Mouse (Mus musculus) c-Kit-negative CD71-positive TER-119-positive erythroid progenitor cells, embryonic 14.5 days (primary cell): ENCODE data around the gene Rbfox3.

Experiments used
- DNase-seq: peaks from one replicate; pipeline ENCODE4 v3.0.0-alpha.2; 2013; ENCODE audit warnings: low read depth, low spot score

The Rbfox3 gene

DNA sequence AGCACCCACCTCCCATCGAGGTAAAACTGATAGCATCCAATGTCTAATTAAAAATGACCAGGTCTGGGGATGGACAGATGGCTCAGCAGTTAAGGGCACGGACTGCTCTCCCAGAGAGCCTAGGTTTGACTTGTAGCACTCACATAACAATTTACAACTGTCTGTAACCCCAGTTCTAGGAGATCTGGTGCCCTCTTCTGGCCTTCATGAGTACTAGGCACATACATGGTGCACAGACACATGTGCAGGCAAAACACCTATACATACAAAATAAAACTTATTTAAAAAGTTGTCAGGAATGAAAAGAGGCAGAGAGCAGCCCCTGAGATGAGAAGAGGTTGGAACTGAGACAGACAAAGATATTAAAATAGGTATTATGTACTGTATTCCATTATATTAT, 305.8 kb downstream of the Rbfox3 start:
- no peak for DNase-seq

DNA sequence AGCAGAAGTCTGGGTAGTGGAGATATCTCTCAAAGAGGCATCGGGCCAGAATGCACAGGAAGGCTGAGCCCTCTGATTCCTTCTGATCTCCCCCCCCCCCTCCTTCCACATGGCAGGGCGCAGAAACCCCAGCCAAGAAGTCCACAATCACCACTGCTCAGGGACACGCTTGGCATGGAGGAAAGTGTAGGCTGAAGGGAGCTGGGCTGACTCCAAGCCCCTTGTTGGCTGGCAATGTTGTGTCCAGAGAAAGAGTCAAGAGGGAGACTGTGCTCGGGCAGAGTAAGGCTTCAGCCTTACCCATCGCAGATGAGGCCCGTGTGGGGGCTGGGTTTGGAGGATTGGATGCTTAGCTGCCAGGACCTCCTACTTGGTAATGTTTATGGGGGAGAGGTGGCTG, 307.2 kb downstream of the Rbfox3 start:
- no peak for DNase-seq

DNA sequence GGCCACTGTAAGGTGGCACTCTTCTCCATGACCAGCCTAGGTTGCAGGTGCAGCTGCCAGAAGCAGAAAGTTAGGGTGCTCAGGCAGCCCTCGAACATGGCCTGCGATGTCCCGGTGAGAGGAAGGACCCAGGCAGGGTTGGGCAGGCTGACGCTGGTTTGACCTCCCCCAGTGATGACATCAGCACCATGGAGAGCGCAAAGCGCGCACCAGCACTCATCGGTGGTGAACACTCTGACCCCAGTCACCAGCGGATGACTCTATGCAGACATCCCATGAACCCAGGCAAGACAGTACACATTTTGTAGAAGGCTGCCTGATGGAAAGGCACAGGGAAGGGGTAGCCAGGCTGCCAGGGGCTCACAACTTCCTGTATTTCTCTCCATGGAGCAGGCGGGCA, 308.3 kb downstream of the Rbfox3 start:
- DNase-seq, result no peak

DNA sequence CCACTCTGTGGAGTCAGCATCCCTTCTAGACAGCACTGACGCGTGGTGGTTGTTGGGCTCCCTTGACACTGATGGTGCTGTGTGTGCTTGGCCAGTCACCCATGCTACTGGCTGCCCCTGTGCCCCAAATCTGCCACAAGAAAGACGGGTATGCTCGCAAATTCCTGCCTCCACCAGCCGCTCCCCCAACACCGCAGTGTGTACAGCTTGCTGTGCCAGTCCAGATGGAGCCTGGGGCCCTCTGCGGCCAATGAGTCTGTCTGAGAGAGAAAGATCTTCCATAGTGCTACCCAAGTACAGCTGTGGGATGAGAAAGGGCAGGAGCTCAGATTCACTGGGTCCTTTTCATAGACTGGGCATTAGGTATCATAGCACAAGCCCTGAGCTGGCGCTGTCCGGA, 309.9 kb downstream of the Rbfox3 start:
- DNase-seq, result no peak

DNA sequence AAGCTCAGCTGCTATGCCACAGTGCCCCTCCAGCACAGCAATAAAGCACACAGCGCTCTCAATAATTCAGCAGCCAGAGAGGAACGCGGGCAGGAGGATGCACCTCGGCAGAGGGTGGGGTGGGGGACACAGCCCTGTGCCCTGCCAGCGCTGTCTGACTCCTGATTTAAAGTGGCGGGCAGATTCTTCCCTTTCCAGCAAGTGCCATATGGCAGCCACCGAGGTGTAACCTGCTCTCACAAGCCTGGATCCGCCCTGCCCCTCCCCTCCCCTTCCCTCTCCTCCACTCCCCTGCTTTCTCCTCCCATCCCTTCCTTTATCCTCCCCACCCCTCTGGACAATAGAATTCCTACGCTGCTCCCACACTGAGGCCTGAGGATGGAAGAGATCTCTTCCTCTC, 311.2 kb downstream of the Rbfox3 start:
- DNase-seq, result no peak

DNA sequence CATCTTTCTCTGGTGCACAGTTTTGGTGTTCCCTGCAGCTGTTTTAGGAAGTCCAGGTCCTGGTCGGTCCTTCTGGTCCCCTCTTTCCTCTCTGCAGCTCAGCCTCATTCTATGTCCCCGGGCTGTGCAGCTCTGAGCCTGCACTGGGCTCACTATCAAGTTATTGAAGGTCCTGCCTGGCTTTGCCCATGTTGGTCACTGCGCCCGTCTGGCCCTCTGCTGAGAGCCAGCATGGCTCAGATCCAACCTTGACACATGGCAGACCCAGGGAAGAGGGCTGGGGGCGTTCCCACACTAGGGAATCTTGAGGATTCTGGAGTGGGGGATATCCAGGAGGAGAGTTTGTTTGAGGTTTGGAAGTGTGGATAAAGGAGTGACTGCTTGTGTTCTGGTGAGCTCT, 312.7 kb downstream of the Rbfox3 start:
- no peak for DNase-seq

DNA sequence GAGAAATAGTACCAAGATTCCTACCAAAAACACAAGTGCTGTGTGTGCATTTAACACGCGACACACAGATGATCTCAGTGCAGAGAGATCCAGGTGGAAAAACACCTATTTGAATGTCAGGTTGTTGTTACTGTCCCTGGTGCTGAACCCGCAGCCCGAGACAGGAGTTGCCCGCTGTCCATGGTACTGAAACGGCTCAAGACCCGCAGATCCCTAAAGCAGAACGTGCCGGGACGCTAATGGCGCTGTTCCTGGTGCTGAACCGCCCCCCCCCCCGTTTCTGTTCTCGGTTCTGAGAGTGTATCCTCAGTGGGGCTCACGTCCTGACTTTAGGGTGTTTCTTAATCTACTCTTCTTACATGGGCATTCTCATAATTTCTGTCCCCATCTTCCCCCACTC, 326.6 kb downstream of the Rbfox3 start:
- DNase-seq, result no peak

DNA sequence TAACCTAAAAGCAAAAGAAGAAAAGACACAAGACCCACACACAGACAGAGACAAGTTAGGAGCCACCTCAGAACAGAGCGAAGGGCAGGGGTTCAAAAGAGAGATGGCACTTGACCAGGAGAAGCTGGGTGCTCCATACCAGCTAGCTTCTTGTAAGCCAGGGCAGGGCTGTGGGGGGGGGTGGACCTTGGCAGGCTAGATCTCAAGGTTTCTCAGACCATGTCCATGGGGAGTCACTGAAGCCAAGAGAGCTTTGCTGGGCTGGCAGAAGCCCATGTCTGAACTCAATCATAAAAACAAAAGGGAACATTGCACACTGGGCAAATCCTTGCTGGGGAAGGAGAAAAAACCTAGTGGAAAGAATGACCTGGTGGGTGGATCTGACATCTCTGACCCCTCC, 327.4 kb downstream of the Rbfox3 start:
- DNase-seq, result no peak

DNA sequence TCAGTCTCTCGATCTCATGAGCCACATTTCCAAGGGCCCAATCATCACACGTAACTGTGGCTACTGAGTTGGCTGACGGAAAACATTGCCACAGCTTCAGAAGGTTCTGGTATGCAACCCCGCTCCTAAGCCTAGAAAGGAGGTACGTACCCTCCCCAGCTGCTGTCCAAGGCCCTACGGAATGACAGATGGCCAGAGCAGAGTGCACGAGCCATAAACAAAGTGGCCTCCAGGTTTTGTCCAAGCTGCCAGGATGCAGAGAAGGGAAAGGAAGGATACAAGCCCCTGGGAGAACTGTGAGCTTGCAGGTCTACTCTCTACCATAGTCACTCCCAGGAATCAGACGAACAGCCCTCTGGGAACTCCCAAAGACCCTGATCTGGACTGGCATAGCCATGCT, 327.8 kb downstream of the Rbfox3 start:
- DNase-seq, result no peak

DNA sequence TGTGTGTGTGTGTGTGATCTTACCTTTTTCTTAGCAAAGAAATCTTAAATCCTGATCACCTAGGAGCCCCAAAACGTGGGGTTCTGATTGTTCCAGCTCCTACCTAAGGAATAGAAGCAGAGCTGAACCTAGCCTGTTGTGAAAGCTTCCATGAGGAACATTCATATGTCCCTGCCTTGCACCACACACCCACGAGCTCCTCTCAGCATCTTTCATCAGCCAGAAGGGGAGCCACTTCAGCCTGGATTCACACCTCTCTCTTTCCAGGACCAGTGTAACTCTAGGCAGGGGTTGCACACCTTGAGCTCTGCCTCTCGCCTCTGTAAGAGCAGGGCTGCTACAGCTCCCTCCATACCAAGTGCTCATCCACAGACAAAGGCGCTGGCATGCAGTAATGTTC, 330.4 kb downstream of the Rbfox3 start:
- no peak for DNase-seq

DNA sequence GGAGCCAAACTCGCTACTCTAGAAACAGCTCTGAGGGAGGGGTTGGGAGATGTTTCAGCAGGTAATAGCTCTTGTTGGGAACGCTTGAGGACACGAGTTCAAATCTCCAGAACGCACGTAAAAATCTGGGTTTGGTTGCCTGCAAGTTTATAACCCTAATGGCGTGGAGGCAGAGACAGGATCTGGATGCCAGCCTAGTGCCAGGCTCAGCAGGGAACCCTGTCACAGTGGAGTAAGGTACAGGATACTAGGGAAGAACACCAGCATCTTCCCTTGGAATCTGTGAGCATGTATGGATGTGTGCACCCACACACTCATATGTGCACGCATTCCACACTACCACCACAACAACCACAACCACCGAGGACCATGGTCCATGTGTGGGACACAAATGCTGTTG, 331.8 kb downstream of the Rbfox3 start:
- DNase-seq, result no peak

DNA sequence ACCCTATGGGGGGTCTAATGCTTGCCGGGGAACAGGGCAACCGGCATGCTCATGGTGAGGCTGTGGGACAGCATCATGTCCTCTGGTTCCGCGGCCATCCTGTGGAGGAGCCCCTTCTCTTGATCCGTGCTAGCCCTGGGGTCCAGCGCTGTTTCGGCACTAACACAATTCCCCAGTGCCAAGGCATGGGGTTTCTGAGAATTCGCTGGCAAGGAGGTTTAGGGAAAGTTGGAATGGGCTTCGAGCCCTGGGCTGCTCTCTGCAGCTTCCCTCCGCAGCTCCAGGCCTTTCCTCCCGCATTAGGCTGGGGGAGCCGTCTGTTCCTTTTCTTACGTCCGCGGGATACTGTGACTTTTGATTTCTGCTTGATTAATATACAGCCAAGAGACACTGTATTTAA, 334.1 kb downstream of the Rbfox3 start:
- no peak for DNase-seq

DNA sequence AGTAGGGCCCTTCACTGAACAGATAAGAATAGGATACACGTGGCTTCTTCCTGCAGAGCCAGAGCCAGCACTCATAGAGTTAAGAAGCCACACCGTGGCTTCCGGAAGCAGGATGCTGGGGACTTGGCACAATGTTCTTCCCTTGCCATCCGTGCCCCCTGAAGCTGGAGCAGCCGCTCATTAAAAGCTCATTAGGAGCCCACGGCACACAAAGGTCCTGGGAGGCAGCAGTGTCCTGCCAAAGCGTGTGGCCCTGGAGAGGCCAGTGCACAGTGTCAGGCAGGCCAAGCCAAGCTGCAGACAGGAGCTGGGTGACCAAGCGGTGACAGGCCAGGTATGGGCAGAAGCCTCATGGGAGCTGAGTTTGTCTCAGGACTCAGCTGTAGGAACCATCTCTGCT, 334.8 kb downstream of the Rbfox3 start:
- no peak for DNase-seq

DNA sequence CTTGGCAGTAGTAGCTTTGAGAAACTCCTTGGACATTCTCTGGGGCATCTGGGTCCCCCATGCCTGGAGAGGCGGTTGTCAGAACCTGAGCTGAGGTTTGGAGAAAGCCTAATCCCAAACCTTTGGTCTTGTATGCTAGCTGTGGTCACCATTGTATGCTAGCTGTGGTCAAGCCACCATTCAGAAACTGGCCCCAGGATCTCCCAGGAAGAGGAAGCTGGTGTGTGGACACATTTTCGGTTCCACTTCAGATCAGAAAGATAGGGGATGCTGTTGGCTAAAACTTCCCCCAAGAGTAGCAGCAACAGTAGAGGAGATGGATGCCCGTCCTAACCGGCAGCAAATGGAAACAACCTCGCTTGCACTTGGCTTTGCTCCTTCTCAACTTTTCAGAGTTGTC, 337.0 kb downstream of the Rbfox3 start:
- no peak for DNase-seq

DNA sequence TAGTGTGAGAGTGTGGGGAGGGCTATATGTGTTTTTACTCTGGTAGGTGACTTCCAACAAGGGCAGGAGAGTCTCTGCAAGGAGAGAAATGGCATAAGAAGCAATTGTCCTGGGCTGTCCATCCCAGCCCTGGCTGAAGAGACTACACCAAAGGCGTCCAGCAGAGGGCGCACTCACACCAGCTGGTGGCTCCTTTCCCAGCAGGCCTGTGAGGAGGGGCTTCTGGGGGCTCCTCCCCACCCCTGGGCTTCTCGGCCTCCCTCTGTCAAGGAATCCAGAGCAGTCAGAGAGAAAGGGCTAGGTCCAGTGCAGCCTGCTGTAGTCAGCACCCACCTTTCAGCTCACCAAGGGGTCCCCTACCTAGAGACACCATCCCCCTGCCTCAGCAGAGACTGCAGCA, 337.8 kb downstream of the Rbfox3 start:
- DNase-seq, result no peak

DNA sequence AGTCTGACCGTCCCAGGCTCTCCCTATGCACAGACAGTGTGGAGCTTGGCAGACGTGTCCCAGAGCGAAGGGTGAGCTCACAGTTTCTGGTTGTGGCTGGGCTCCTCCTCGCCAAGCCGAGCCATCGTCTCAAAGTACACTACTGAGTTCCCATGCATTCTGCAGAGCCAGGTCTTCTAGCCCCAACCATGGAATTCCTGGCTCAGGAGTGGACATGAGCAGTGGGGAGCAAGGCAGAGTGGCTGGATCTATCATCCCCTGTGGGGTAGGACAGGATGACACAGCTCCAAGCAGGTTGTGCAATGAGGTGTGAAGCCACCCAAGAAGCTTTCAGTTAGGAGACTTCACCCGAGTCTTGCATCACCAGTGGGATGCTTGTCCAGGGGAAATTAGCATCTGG, 338.4 kb downstream of the Rbfox3 start:
- no peak for DNase-seq

DNA sequence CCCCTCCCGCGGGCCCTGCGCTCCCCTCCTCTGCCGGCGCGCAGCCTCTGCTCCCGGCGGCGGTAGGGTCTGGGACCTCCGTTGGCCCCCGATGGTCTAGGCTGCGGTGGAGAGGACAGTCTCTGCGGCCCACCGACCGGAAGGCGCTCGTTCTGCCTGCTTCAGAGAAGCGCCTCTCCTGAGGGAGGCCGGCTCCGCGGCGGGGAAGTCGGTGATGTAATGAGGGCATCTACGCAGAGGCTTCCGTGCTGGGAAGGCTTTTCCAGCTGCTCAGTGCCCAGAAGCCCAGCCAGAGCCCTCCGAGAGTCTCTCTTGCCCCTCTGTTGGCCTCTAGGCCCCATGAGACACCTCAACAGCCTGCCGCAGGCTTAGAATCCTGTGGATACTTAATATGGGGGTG, 341.2 kb downstream of the Rbfox3 start:
- DNase-seq, result no peak

DNA sequence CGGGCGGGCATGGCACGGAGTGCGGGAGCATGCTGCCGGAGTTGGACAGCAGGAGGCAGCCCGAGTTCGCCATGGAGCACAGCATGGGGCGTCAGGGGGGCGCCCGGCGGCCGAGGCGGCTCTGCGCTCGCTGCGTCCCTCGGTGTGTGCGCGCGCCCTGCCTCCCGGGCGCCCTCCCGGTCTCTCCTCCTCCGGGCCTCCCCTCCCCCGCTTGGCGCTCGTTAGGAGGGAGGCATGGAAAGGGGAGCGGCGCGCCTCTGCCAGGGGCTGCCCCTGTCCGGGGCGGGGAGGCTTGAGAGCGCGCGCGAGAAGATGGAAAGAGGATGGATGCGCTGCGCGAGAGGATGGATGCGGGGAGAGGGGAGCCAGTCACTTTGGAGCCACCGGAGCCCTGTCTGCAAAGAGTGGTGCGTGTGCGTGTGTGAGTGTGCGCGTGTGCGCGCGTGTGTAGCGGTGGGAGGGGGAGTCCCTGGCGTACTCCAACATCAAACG, 341.8 kb downstream of the Rbfox3 start:
- DNase-seq, result no peak

DNA sequence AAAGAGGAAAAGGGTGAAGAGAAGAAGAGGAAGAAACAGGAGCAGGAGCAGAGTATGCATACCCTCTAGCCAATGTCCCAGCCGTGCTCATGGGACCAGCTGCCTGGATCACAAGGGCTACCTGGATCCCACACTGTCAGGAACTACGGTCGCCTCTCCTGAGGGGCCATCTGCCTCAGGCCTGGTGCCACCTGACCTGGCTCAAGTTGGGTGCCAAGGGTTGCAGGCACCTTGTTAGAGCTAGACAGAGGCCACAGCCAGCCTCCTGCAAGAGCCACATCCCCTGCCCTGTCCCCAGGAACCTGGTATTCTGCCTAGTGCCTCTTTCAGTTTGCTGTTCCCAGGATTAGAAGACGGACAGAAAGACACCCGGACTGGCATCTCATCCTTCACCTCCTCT, 347.5 kb downstream of the Rbfox3 start:
- DNase-seq, result no peak

DNA sequence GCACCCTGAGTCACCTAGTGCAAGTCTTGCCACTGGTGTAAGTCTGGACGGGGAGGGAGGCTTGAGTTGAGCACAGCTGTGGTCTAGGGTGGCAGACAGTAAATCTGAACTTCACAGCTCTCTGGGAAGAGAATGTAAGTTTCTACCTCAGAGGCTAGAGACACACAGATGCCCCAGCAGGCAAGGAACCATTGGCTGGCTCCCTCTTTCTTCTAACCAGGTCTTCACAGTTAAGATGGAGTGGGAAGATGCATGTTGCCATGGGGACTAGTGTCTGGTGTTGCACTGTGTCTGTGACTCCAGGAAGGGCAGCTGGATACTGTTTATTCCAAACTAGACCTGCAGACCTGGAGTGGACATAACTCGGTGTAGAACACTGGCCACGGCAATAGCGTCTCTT, 348.6 kb downstream of the Rbfox3 start:
- DNase-seq, result no peak

DNA sequence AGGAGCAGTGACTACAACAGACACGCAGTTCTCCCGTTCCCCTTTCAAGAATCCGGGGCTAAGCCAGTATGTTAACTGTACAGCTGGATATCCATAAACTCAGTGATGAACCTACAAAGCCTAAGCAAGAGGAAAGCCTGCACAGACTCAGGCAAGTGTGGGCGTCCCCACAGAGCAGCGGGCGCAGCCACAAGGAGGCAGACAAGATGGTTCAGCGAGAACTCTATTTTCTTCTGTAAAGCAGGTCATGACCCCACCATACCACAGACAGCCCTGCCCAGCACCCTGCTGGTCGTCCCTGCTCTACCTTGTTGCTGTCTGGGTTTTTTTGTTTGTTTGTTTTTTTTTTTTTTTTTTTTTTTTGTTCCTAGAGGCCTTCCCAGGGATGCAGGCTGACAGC, 353.2 kb downstream of the Rbfox3 start:
- DNase-seq, result no peak

DNA sequence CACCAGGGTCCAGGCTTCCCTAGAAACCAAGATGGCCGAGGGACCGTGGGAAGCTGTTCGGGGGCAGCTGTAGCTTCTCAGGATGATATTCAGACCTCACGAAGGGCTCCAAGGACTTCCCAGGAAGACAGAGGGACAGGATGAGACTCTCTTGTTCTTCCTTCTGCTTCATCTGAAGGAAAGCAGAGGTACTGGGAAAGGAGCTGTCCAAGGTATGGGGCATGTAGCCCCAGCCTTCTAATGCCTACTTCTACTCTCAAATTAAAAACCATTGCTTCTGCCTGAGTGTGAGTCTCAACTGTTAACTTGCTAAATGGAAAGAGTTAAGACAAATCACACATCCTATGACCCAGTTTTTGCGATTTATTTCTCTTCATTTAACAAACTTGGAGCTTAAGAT, 355.8 kb downstream of the Rbfox3 start:
- no peak for DNase-seq

DNA sequence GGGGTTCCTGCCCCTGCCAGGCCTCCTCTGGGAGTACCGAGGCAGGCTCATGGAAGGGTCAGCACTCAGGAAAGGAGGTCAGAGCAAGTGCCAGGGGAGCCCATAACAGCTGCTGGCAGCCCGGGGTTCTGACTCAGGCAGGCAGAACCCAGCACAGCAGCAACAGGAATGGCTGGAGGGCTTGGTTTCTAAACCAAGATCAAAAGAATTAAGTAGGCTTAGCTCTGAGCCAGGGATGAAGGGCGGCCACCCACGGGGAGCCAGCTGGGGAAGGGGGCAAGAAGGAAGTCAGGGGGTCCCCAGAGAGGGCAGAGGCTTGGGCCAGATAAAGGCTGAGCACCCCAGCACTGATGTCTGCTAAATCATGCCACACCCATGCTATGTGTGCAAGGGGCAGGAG, 356.9 kb downstream of the Rbfox3 start:
- DNase-seq, result no peak

DNA sequence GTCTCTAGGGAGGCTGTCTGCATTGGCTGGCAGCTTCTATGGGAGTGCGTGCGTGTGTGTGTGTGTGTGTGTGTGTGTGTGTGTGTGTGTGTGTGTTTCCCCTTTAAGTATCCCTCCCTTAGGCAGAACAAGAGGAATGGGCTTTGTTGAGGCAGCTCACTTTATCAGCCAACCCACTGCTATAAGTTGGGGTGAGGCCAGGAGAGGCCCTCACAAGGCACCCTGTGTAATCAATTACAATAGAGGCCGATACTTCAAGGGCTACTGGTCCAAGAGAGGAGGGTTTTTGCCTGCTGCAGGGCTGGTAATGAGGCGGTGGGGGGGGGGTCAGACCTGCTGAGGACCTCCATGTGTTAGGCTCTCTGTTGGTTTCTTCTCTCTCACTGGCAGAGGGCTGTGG, 357.5 kb downstream of the Rbfox3 start:
- DNase-seq, result no peak

DNA sequence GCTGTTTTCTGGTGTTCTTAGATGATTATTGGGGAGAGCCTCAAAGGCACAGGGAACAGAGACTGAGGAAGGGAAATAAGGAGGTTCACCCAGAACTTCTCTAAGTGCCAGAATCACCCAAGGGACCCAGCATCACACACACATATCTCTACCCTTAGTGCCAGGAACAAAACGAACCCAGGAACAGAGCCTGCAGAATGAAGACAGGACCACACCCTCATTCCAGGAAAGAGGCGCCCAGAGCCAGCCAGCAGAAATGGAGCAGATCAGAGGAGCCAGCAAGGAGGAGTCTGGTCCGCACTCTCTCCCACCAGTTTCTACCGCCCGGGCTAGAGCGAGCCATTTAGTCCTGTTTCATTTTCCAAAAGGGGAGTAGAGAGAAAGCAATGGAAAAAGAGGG, 358.4 kb downstream of the Rbfox3 start:
- DNase-seq, result no peak
